Mouse (Mus musculus): ENCODE data around the gene Cnr2.

DNA sequence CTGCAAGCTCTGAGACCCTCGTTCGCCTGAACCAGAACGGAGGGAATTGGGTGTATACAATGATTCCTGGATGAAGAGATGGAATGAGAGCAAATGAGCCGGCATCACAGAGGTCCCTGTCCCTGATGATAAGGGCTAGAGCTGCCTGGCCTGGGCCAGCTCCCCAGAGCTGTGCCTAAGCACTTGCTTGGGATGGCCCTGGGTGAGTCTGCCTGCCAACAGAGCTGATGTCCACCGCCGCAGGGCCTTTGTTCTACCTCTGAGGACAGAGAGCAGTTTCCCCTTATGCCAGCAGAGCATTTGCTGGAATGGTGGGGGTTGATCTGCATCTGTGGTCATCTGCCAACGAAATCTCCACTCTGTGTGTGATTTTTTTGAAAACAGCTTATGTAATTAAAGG lies 67.0 kb downstream of the Cnr2 start:
- TF ChIP-seq POLR2A (IDR thresholded peaks at IDR 0.05; ENCODE audit: insufficient read depth, low read depth, low read length), result no peak
- TF ChIP-seq CTCF (IDR thresholded peaks at IDR 0.05), result no peak
